Mouse (Mus musculus) adrenal gland, postnatal 25 days (tissue): ENCODE data around the gene Arhgap33. TPM values are rescaled to one million over a fixed set of nuclear protein-coding genes. Genes with fewer than 3 reads are reported as not detected.

ENCODE experiments used
- DNase-seq: peaks from one replicate; pipeline ENCODE4 v3.0.0; 2021; ENCODE audit warnings: mixed read lengths
- long read RNA-seq: library from polyadenylated mRNA; stranded (forward); transcript quantifications from one replicate; pipeline ENCODE4 v2.0.0, GENCODE M21; 2021
- total RNA-seq: library from RNA; stranded (reverse); gene quantifications from 2 replicates; pipeline ENCODE4 v1.2.3, GENCODE M21; 2021

Gene Arhgap33
- total RNA-seq: 5.6 and 7.4 TPM in 2 replicates
- long read RNA-seq, partial matches to known transcripts: 1 of 1 reads
- long read RNA-seq, other reads (novel, unspliced or antisense): 0 of 1 reads

GRCm38 (mm10) chr7:30534633-30535577 lies at the start of gene Arhgap33:
TSS of gene Arhgap33 (minus strand) at chr7:30535060.
- DNase-seq: peak; percentile 96

DNA sequence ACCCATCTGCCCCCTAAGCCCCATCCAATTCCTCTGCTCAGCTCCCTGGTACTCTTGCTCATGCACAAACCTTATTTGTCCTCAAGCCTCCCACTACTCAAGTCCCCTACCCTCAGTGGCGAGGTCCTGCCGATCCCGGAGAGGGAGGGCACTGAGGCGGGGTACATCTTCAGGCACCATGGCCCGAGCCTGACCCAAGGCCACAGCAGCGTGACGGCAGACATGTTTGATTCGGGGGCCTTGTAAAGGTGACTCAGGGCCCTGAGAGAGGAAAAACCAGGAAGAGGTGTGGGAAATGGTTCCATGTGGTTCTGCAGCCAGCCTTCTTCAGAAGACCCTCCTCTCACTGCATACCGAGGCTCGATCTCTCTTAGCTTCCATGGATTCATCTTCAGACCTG lies 49.5 kb upstream of the Arhgap33 start:
- DNase-seq: no peak

GRCm38 (mm10) chr7:30581547-30581946 lies 46.7 kb upstream of the Arhgap33 start:
- no peak for DNase-seq

- no peak for DNase-seq
These were observed 45.1 kb upstream of the Arhgap33 start for GRCm38 (mm10) chr7:30579950-30580349.

- DNase-seq: peak; percentile 52
These were observed 38.1 kb upstream of the Arhgap33 start for GRCm38 (mm10) chr7:30572969-30573368.

GRCm38 (mm10) chr7:30572389-30572788 lies 37.5 kb upstream of the Arhgap33 start:
- no peak for DNase-seq

DNA sequence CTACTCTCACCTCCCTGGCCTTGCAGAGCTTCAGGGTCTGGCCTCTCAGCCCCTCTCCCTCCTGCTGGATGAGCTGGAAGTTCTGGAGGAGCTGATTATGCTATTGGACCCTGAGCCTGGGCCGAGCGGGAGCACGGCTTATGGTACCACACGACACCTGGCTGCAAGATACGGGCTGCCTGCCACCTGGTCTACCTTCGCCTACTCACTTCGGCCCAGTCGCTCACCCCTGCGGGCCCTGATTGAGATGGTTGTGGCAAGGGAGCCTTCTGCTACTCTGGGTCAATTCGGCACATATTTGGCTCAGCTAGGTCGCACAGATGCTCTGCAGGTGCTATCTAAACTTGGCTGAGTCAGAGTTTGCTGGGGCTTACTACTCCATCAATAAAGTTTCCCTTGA lies 32.7 kb upstream of the Arhgap33 start:
- DNase-seq: no peak

GRCm38 (mm10) chr7:30566033-30566432 lies 31.2 kb upstream of the Arhgap33 start:
- DNase-seq: no peak

GRCm38 (mm10) chr7:30564970-30565571 lies 30.2 kb upstream of the Arhgap33 start, which contains the start of gene Igflr1:
TSS of gene Igflr1 (plus strand) at chr7:30565427.
- peak; percentile 1 for DNase-seq

DNA sequence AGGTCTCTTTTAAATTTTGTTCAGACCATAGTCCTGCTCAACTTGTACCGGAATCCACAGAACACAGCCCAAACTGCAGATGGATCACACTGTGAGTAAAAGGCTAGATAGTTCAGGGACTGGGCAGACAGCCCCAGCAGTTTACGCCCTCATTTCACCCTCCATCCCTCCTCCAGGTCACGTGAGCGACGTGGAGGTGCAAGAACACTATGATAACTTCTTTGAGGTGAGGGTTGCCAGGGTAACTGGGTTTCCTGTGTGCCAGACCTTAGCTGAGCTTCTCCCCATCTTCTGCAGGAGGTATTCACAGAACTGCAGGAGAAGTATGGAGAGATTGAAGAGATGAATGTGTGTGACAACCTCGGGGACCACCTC lies 29.0 kb upstream of the Arhgap33 start:
- DNase-seq: no peak

DNA sequence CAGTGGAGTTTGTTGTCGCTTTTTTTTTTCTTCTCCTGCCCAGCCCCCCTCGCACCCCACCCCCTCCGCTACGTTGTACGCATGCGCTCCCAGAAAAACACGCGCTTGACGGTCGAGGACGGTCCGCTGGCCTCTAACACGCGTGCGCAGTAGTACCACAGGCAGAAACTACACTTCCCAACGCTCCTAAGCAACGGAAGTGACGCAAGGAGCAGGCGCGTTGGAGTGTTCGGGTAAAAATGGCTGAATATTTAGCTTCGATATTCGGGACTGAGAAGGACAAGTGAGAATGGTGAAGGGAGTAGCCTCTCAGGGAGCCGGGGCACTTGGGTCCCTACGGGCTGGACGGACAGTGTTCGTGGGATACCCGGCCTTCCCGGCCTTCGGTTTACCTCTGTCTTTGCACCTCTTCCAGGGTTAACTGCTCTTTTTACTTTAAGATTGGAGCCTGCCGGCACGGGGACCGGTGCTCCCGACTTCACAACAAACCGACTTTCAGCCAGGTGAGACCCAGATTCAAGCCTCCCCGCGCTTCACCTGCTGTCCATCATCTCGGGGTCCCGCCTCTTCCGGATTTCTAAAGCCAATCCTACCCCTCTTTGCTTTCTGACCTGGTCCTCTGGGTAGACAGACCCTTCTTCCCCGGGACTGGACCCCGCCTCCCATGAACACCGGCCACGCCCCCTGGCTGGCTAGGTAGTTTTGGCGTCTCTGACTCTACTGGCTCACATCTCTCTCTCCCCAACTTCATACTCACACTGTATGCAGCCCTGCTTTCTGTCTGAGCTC lies 28.5 kb upstream of the Arhgap33 start, which contains the start of the genes U2af1l4, Gm49396 and Psenen:
Gene U2af1l4 (plus strand): TSS at position 185 of the 789 bp plus-strand sequence.
Gene Gm49396 (plus strand): TSS at position 228 of the 789 bp plus-strand sequence.
Gene Psenen (minus strand): TSS at position 511 of the 789 bp plus-strand sequence.
- DNase-seq: peak; percentile 96

- no peak for DNase-seq
These were observed 27.8 kb upstream of the Arhgap33 start for GRCm38 (mm10) chr7:30562526-30563116.

GRCm38 (mm10) chr7:30560296-30560695 lies 25.4 kb upstream of the Arhgap33 start:
- no peak for DNase-seq

DNA sequence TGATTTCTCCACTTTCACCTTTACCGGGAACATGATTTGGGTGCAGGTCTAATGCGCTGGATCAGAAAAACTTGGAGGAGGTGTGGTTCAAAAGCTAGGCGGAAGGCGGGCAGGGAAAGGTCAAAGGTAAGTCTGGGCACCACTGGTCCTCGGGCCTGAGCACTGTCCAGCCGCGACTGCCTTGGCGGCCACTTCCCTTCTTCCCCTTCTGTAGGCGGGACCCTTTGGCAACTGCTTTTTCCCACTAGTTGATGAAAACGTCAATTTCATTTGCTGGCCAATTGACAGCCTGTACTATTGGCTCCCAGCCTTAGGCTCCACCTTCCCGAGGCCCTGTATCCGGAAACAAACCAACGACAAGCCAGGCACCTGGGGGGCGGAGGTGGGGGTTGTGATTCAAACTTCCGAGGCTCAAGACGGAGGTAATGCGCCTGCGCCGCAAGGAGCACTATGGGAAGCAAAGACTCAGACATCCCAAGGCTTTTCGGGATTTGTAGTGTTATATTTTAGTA lies 24.6 kb upstream of the Arhgap33 start, which contains the start of gene Lin37:
Gene Lin37 (minus strand): TSS at position 396 of the 512 bp plus-strand sequence.
- peak; percentile 94 for DNase-seq

DNA sequence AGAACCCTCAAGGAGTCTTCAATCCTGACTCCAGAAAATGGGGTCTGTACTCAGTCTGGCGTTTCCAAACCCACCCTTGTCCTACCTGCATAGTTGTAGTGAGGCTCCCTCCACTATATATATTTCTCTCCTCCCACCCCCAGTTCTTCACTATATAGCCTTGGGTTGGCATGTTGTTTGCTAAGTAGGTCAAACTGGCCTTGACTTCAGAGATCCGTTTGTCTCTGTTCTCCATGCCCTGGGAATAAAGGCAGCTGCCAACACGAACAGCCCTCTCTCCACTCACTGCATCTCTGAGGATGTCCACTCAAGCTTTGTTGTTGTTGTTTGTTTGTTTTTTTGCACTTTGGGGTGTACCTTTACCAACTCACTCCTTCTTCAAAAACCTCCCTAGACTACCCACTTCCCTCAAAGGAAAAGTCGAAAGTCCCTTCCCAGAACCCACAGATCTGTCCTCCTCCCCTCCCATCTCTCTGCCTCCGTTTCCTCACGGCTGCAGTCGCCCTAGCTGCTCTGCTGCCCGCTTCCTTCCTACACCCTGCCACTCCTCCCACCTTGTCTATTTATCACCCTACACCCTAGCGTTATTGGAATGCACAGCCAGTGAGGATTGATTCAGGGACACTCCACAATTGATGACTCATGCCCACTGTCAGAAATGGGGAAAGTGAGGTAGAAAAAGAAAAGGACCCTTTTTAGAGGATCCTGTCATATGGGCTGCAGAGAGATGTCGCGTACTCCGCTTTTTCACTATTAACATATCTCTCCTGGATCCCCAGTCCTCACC lies 24.0 kb upstream of the Arhgap33 start:
- no peak for DNase-seq

GRCm38 (mm10) chr7:30557901-30558514 lies 23.1 kb upstream of the Arhgap33 start:
- no peak for DNase-seq

DNA sequence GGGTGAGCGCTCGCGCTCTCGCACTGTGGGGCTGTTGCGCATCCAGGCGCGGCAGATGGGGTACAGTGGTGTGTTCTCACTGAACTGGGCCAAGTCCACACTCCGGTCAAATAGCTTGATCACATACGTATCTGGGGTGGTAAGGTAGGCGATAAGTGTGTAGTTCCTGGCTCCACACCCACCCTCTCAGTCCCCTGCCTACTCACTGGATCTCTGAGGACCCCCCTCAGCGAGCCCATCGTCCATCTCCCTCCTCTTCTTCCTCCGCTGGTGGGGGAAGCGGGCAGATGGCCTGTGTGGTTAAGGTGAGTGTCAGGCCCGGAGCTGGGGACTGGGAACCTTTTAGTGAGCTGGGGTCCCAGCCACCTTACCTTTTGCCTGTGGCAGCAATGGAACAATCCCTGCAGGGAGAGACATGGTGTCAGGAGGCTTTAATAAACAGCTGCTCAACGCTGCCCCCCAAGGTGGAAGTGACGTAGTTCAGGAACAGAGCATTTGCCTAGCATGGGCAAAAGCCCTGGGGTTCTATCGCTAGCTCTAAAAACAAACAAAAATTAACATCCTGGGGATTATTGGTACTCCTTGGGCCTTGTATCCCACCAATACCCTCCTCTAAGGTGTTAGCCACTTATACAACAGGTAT lies 22.2 kb upstream of the Arhgap33 start:
- no peak for DNase-seq

DNA sequence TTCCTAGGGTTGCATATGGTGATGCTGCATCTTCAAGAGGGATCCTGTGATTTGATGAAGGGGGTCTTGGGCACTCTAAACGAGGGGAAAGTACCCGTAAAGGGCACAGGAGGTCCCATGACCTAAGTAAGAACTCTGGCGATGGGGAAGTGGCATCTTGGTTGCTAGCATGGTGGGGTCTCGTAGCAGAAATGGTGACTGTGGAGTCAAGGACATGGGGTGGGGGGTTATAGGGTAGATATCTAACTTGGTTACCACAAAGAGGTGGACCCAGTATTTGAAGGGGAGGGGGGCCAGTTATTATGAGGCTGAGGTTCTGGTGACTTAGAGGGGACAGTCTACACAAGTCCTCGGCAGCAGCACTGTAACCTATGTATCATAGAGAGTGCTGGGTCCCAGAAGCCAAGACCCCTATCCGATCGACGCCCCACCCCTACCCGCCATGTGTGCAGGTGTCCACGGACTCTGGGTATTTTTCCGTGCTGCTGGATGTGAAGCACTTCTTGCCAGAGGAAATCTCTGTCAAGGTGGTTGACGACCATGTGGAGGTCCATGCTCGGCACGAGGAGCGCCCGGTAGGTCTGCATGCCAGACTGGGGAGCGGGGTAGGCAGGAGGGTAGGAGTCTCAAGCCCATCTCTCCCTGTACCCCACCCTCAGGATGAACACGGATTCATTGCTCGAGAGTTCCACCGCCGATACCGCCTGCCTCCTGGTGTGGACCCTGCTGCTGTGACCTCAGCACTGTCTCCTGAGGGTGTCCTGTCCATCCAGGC lies 19.1 kb upstream of the Arhgap33 start:
- DNase-seq: no peak
